Mouse (Mus musculus) liver, adult 2 months (tissue): ENCODE measurements at regions not wholly inside any gene's neighbourhood (a gene's known extent, or its start where the extent isn't known, plus 50 kb on each side); places are given as distances from the start of the nearest gene placed in this dataset.

Experiments used
- CTCF ChIP-seq: fragments of 200-500 bp; IDR thresholded peaks from 2 replicates; pipeline ENCODE4 v1.5.1; 2011; ENCODE audit warnings: low read depth, low read length, control low read depth
- POLR2A ChIP-seq: fragments of 200-500 bp; IDR thresholded peaks from 2 replicates; pipeline ENCODE4 v1.6.1; 2011; ENCODE audit warnings: low read length, control low read depth; ENCODE audit not compliant: insufficient read depth; ENCODE audit errors: extremely low read depth

GRCm38 (mm10) chr4:34221915-34222314, 171.9 kb upstream of the Spaca1 start:
- TF ChIP-seq POLR2A: no peak
- no peak for TF ChIP-seq CTCF
